Mouse (Mus musculus): ENCODE measurements around the gene Rasgrp2.

The Rasgrp2 gene

GRCm38 (mm10) chr19:6383470-6383869, 15.7 kb upstream of the Rasgrp2 start:
- DNase-seq = no peak

GRCm38 (mm10) chr19:6384128-6384527, 15.0 kb upstream of the Rasgrp2 start, which contains the start of gene Pygm:
TSS of gene Pygm (plus strand) at chr19:6384399.
- DNase-seq = peak; percentile 48 to 52

DNA sequence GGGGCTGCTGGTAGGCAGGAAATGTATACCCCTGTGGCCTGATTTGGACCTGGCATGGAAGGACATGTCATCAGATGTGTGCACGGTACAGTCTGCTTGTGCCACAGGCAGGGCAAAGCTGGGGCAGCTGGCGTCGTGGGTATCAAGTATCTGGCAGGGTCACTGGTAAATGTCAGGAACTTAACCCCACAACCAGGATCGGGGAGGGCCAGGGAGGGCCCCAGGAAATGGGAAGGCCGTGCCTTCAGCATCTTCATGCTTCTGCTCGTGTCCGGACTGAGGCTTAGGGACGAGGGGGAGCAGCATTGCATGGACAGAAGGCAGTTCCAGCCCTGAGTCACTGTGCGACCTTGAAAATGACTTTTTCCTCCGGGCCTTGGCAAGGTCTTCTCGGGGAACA, 14.2 kb upstream of the Rasgrp2 start:
- DNase-seq = no peak

DNA sequence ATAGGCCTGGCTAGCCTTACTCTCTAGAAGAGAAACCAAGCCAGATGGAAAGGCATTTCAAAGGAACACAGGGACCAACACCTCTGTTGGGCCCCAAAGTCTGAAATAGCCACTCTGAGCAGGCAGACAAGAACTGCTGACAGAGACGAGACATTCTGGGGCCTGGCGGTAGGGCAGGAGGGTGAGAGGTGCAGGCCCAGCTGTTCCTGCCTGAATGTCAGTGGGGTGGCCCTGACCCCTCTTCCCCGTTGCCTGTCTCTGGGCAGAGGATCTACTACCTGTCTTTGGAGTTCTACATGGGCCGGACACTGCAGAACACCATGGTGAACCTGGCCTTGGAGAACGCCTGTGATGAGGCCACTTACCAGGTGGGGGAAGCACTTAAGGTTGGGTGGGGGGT, 13.7 kb upstream of the Rasgrp2 start:
- no peak for DNase-seq

- DNase-seq = no peak
Measured at GRCm38 (mm10) chr19:6385821-6386220, 13.3 kb upstream of the Rasgrp2 start.

DNA sequence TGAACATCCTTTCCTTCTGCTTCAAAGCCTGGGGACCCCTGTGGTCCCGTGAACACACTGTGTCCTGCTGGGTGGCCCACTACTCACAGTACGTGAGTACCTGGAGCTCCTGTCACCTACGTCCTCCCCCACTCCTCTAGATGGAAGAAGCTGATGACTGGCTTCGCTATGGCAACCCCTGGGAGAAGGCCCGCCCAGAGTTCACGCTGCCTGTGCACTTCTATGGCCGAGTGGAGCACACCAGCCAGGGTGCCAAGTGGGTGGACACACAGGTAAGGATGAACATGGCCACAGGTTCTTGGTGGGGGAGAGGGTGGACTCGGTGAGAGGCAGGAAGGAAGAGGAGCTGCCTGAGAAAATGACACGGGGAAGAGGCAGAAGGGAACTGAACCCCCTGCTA, 12.9 kb upstream of the Rasgrp2 start:
- no peak for DNase-seq

GRCm38 (mm10) chr19:6388006-6388405, 11.1 kb upstream of the Rasgrp2 start:
- DNase-seq = no peak

DNA sequence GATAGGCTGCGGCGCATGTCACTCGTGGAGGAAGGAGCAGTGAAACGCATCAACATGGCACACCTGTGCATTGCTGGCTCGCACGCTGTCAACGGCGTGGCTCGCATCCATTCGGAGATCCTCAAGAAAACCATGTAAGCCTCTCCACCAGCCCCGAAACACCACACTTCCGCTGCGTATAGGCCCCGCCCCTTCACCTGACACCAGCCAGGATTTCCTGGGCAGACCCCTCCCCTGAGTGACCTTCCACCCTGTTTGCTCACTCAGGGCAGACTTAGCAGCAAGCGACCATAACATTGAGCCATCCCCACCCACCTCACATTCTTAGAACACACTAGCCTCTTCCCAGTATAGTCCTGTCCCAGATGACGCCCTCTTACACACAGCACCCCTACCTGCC, 9.3 kb upstream of the Rasgrp2 start:
- DNase-seq = no peak

- DNase-seq = no peak
Measured at GRCm38 (mm10) chr19:6390251-6390650, 8.9 kb upstream of the Rasgrp2 start.

DNA sequence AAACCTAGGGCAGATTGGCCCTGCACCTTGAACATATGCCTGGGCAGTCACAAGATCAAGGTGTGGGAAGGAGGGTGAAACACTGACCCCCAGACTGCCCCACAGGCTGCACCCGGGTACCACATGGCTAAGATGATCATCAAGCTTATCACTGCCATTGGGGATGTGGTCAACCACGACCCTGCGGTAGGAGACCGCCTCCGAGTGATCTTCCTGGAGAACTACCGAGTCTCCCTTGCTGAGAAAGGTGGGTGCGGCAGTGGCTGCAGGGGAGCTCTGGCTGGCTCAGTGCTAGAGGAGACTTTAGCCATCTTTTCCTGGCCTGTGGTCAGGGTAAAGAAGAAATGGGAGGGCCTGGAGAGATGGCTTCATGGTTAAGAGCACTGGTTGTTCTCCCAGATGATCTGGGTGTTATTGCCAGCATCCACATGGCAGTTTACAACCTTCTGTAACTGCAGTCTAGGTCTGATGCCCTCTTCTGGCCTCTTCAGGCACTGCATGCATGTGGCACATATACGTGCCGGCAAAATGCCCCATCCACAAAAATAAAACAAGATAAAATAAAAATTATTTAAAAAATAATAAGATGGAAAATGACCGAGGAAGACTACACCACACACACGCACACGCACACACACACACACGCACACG, 6.3 kb upstream of the Rasgrp2 start:
- DNase-seq = no peak

- DNase-seq = no peak
Measured at GRCm38 (mm10) chr19:6393637-6394036, 5.5 kb upstream of the Rasgrp2 start.

- DNase-seq = no peak
Measured at GRCm38 (mm10) chr19:6396237-6396636, 2.9 kb upstream of the Rasgrp2 start.

- peak in 1 of 2 experiments; percentile 41 for DNase-seq
Measured at GRCm38 (mm10) chr19:6397582-6398249, 1.4 kb upstream of the Rasgrp2 start.

- DNase-seq = peak; percentile 52 to 62
Measured at GRCm38 (mm10) chr19:6398447-6399284, 474 bp upstream of the Rasgrp2 start.

- DNase-seq = no peak
Measured at GRCm38 (mm10) chr19:6400096-6401086, 1.3 kb downstream of the Rasgrp2 start.

DNA sequence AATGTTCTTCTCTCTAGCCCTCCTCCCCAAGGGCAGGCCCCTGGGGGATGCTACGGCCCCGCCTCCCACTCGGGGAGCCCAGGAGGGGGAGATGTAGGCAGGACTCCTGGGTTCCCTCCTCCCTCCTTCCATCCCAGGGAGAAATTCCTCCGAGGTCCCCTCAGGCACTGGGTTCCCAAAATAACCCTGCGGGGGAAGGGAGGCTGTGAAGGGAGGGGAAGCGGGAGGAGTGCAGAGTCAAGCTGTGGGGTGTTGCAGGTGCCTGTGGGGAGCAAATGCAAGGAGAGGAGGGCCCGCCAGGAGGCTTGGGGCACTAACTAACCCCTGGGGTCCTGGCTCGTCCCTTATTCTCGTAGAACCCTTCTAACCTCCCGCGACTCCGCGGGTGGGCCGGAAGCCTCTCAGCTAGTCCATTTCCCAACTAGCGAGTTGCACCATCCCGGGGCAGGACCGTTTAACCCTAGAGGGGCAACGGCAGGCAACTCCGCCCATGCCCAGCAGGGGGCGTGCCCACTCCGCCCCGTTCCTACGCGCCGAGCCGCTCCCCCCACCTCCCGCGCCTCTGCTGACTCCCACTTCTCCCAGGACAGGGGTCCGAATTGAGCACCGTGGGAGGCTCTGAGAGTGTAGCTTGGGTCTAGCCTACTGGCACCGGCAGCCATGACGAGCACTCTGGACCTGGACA, 2.1 kb downstream of the Rasgrp2 start:
- peak; percentile 68 to 78 for DNase-seq

GRCm38 (mm10) chr19:6401951-6402350, 2.8 kb downstream of the Rasgrp2 start:
- DNase-seq = peak; percentile 53 to 73

DNA sequence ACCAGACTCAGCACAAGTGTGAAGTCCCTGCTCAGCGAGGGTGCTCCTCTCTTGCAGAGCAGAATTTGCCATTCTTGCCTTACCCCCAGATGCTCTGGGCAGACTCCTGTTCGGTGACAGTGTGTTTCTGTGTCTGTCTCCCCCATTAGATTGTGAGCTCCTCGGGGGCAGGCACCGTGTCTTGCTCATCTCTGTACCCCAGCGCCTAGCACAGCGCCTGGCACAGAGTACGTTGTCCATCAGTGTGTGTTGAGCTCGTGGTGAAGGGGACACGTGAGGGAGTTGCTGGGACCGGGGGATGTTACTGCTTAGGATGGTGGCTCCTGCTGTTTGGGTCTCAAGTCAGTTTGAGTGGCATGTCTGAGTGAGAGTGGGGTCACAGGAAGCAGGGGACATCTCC, 4.7 kb downstream of the Rasgrp2 start:
- no peak for DNase-seq

- no peak for DNase-seq
Measured at GRCm38 (mm10) chr19:6405433-6405832, 6.3 kb downstream of the Rasgrp2 start.

DNA sequence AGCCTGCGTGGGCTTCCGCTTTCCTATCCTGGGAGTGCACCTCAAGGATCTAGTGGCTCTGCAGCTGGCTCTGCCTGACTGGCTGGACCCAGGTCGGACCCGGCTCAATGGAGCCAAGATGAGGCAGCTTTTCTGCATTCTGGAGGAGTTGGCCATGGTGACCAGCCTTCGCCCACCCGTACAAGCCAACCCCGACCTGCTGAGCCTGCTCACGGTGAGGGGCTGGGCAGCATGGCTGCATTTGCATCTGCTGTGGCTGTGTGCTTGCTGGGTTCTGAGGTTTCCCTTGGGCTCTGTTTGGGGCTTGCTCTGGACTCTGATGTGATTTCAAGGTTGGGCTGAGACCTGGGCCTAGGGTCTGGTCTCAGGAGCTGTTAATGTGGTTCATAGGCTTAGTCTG, 8.0 kb downstream of the Rasgrp2 start:
- no peak for DNase-seq

- DNase-seq = no peak
Measured at GRCm38 (mm10) chr19:6407816-6408510, 8.8 kb downstream of the Rasgrp2 start.

Data from kidney, adult 8-10 months (tissue).